Mouse (Mus musculus) forebrain, embryonic 16.5 days (tissue): Measurements from ENCODE around the gene Marcks. TPM values are rescaled to one million over a fixed set of nuclear protein-coding genes. Genes with fewer than 3 reads are reported as not detected.

Experiments used
- ATAC-seq: fragments of 200-750 bp; cut with Nextera tagmentation; 2 replicates; pipeline ENCODE4 v1.8.0; 2017; ENCODE audit warnings: mild to moderate bottlenecking, moderate library complexity
- H3K27ac ChIP-seq: fragments of 300-500 bp; sonication (generic); 2 replicates; pipeline ENCODE4 v1.5.1; 2014; ENCODE audit warnings: low read length, control low read depth
- H3K27me3 ChIP-seq: fragments of 300-500 bp; sonication (generic); replicated peaks from 2 replicates; pipeline ENCODE4 v1.6.1; 2014; ENCODE audit warnings: low read length; ENCODE audit not compliant: control insufficient read depth, insufficient read depth
- H3K36me3 ChIP-seq: fragments of 300-500 bp; sonication (generic); 2 replicates; pipeline ENCODE4 v1.6.1; 2014; ENCODE audit not compliant: control insufficient read depth, insufficient read depth
- H3K4me1 ChIP-seq: fragments of 300-500 bp; sonication (generic); replicated peaks from 2 replicates; pipeline ENCODE4 v1.6.1; 2014; ENCODE audit warnings: low read length; ENCODE audit not compliant: control insufficient read depth, insufficient read depth
- H3K4me2 ChIP-seq: fragments of 300-500 bp; sonication (generic); 2 replicates; pipeline ENCODE4 v1.6.1; 2014; ENCODE audit warnings: mild to moderate bottlenecking, low read length, control low read depth
- H3K4me3 ChIP-seq: fragments of 300-500 bp; sonication (generic); replicated peaks from 2 replicates; pipeline ENCODE4 v1.5.1; 2014; ENCODE audit warnings: mild to moderate bottlenecking, low read length, control low read depth
- H3K9ac ChIP-seq: fragments of 300-500 bp; sonication (generic); replicated peaks from 2 replicates; pipeline ENCODE4 v1.6.1; 2014; ENCODE audit warnings: low read depth, low read length, control low read depth
- H3K9me3 ChIP-seq: fragments of 300-500 bp; sonication (generic); 2 replicates; pipeline ENCODE4 v1.6.1; 2016; ENCODE audit warnings: low read length; ENCODE audit not compliant: control insufficient read depth
- WGBS: fragments of 180-500 bp; shearing (Covaris S2); extraction: QIAGEN DNeasy Blood & Tissue Kit; methylation state at CpG from one replicate; pipeline ENCODE4 v1.1.7; 2014; 5-methylcytosine and 5-hydroxymethylcytosine counted together
- polyA plus RNA-seq: library from polyadenylated mRNA; unstranded; fragments of >200 nt; fragmentation: Nextera tagmentation; extraction: Ambion mirVana; gene quantifications from 2 replicates; pipeline ENCODE4 v1.2.1, GENCODE M21; 2015

Marcks gene
- polyA plus RNA-seq = 178 and 197 TPM in 2 replicates

- ATAC-seq = peak; percentile 60
- Histone ChIP-seq H3K9ac (peak within 1 kb of the TSS; percentile 93), H3K36me3 (0 out of 2 replicates have a peak, but pooled peaks cover 3% of the 10 kb centered on the region), H3K4me2 (peak within 1 kb of the TSS; percentile 77), H3K27me3 (no peaks in the 10 kb centered on the region), H3K4me3 (peak within 1 kb of the TSS; percentile 64), H3K4me1 (peaks cover 13% of the 10 kb centered on the region), H3K27ac (peak within 1 kb of the TSS; percentile 99), H3K9me3 (no peaks in the 10 kb centered on the region)
- WGBS = 0% methylated on average over 39 of the region's 39 CpGs
These were observed at the start of gene Marcks for GRCm38 (mm10) chr10:37138778-37139442. TSS of gene Marcks (minus strand) at chr10:37138920.

GRCm38 (mm10) chr10:37177071-37177470 is 38.4 kb upstream of the Marcks start:
- 93% methylated on average over 3 of the region's 3 CpGs for WGBS
- Histone ChIP-seq H3K4me2 (no peak overlapping the region), H3K4me3 (no peak overlapping the region), H3K9me3 (peaks cover 2% of the 10 kb centered on the region; the same call in 1 of the 2 replicates), H3K9ac (no peak overlapping the region), H3K4me1 (peaks cover 7% of the 10 kb centered on the region), H3K27me3 (no peaks in the 10 kb centered on the region), H3K36me3 (no peaks in the 10 kb centered on the region), H3K27ac (no peak overlapping the region)
- ATAC-seq = no peak

GRCm38 (mm10) chr10:37172416-37172950 is 33.8 kb upstream of the Marcks start:
- Histone ChIP-seq H3K4me1 (peaks cover 12% of the 10 kb centered on the region), H3K9me3 (peaks cover 2% of the 10 kb centered on the region; the same call in 1 of the 2 replicates), H3K36me3 (no peaks in the 10 kb centered on the region), H3K4me3 (no peak overlapping the region), H3K27ac (no peak overlapping the region), H3K9ac (no peak overlapping the region), H3K27me3 (no peaks in the 10 kb centered on the region), H3K4me2 (no peak overlapping the region)
- peak; percentile 36; the same call in 1 of the 2 replicates for ATAC-seq
- 42% methylated on average over 8 of the region's 8 CpGs for WGBS

GRCm38 (mm10) chr10:37171711-37172415 is 33.1 kb upstream of the Marcks start:
- no peak overlapping the region for H3K9ac ChIP-seq
- ATAC-seq = peak; percentile 82
- H3K36me3 ChIP-seq = no peaks in the 10 kb centered on the region
- 21% methylated on average over 3 of the region's 3 CpGs for WGBS
- no peaks in the 10 kb centered on the region for H3K27me3 ChIP-seq
- H3K27ac ChIP-seq = no peak overlapping the region
- H3K4me3 ChIP-seq = no peak overlapping the region
- peaks cover 2% of the 10 kb centered on the region; the same call in 1 of the 2 replicates for H3K9me3 ChIP-seq
- H3K4me1 ChIP-seq = peaks cover 12% of the 10 kb centered on the region
- H3K4me2 ChIP-seq = no peak overlapping the region

- Histone ChIP-seq H3K4me3 (no peak overlapping the region), H3K4me2 (no peak overlapping the region), H3K4me1 (peaks cover 12% of the 10 kb centered on the region), H3K9me3 (peaks cover 2% of the 10 kb centered on the region; the same call in 1 of the 2 replicates), H3K9ac (no peak overlapping the region), H3K36me3 (no peaks in the 10 kb centered on the region), H3K27me3 (no peaks in the 10 kb centered on the region), H3K27ac (no peak overlapping the region)
- no peak for ATAC-seq
- 67% methylated on average over 4 of the region's 4 CpGs for WGBS
These were observed 32.2 kb upstream of the Marcks start for GRCm38 (mm10) chr10:37170878-37171277.

GRCm38 (mm10) chr10:37170466-37170865 is 31.7 kb upstream of the Marcks start:
- Histone ChIP-seq H3K27ac (no peak overlapping the region), H3K27me3 (no peaks in the 10 kb centered on the region), H3K36me3 (no peaks in the 10 kb centered on the region), H3K4me3 (no peak overlapping the region), H3K9ac (no peak overlapping the region), H3K9me3 (peaks cover 2% of the 10 kb centered on the region; the same call in 1 of the 2 replicates), H3K4me2 (no peak overlapping the region), H3K4me1 (peaks cover 12% of the 10 kb centered on the region)
- ATAC-seq = no peak
- WGBS = 87% methylated on average over 4 of the region's 4 CpGs

- ATAC-seq = peak; percentile 45
- H3K9ac ChIP-seq = no peak overlapping the region
These were observed 28.8 kb upstream of the Marcks start for GRCm38 (mm10) chr10:37167527-37167926.

GRCm38 (mm10) chr10:37159731-37160130 is 21.0 kb upstream of the Marcks start:
- H3K9ac ChIP-seq = no peak overlapping the region
- H3K9me3 ChIP-seq = no peaks in the 10 kb centered on the region
- H3K4me3 ChIP-seq = no peak overlapping the region
- 87% methylated on average over 3 of the region's 3 CpGs for WGBS
- no peaks in the 10 kb centered on the region for H3K27me3 ChIP-seq
- no peak overlapping the region for H3K27ac ChIP-seq
- ATAC-seq = no peak
- H3K36me3 ChIP-seq = no peaks in the 10 kb centered on the region; the same call in 1 of the 2 replicates
- H3K4me1 ChIP-seq = no peaks in the 10 kb centered on the region
- H3K4me2 ChIP-seq = no peak overlapping the region

More at GRCm38 (mm10) chr10:37167527-37167926, 28.8 kb upstream of the Marcks start:
- peaks cover 10% of the 10 kb centered on the region for H3K4me1 ChIP-seq
- no peak overlapping the region for H3K27ac ChIP-seq
- H3K4me2 ChIP-seq = no peak overlapping the region
- 82% methylated on average over 2 of the region's 2 CpGs for WGBS
- H3K27me3 ChIP-seq = no peaks in the 10 kb centered on the region
- no peaks in the 10 kb centered on the region for H3K36me3 ChIP-seq
- H3K4me3 ChIP-seq = no peak overlapping the region
- H3K9me3 ChIP-seq = no peaks in the 10 kb centered on the region

- no peaks in the 10 kb centered on the region for H3K9me3 ChIP-seq
- no peaks in the 10 kb centered on the region; the same call in 1 of the 2 replicates for H3K36me3 ChIP-seq
- H3K4me1 ChIP-seq = no peaks in the 10 kb centered on the region
- H3K9ac ChIP-seq = no peak overlapping the region
- H3K27ac ChIP-seq = no peak overlapping the region
- H3K4me2 ChIP-seq = no peak overlapping the region
- WGBS = 77% methylated on average over 5 of the region's 5 CpGs
- no peak for ATAC-seq
- H3K4me3 ChIP-seq = no peak overlapping the region
- no peaks in the 10 kb centered on the region for H3K27me3 ChIP-seq
These were observed 18.4 kb upstream of the Marcks start for GRCm38 (mm10) chr10:37157156-37157555.
